Mouse (Mus musculus): ENCODE measurements at regions not wholly inside any gene's neighbourhood (a gene's known extent, or its start where the extent isn't known, plus 50 kb on each side); places are given as distances from the start of the nearest gene placed in this dataset.
A peak's percentile ranks its signal among the peaks of the same experiment; 100 is the strongest.

DNA sequence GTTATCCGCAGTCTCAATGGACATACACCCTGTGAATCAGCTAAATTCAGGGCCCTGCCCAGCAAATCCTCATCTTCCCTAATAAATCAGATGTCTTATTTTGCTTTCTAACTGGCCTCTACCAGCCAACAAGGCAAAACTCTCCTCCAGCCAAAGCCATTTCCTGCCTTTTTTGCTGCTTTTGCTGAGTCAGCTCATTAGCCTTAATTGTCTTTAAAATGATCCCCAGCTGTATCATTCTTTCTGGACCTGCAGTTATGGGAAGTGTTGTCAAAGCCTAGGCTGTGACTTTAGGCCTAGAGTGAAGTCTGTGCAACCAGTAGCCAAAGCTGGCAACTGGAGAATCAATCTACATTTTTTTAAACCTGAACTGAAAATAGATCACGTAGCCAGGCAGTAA, 81.4 kb downstream of the Mtpn start:
- no peak for DNase-seq (ENCODE audit: low spot score)

DNA sequence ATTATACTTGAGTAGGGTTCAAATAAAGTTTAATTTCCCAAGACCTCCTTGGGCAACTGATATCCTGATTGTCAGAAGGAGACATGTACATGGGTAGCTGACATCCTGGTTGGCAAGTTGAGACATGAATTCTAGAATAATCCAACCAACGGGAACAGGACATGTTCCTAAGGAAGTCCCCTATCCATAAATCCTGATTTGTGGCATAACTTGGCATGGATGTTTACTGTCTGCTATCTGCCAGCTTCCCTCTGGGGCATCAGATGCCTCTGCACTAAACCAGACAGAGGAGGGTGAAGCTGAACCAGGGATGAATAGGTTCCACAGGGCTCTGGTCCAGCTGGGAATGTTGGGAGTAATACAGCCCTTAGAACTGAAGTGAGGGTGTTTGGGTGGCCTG, 94.7 kb downstream of the Mtpn start:
- no peak for DNase-seq (ENCODE audit: low spot score)

DNA sequence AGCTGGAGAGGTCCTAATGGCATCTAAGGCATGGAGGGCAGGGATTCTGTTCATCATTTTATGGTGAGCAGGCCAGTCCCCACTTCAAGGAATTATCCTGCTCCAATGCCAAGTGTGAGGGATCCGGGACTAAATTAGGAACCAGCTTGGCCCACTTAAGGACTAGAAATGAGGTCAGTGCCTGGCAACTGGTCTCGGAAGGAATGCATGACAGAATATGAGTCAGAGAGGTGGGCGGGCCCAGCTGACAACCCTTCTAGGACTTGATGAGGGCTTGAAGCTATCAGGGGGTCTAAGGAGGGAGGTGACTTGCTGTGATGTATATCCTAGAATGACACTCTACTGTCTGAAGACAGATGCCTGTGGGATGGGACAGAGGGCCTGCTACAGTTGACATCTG, 100.4 kb upstream of the Fam180a start:
- peak; percentile 13 for DNase-seq (ENCODE audit: low spot score)

DNA sequence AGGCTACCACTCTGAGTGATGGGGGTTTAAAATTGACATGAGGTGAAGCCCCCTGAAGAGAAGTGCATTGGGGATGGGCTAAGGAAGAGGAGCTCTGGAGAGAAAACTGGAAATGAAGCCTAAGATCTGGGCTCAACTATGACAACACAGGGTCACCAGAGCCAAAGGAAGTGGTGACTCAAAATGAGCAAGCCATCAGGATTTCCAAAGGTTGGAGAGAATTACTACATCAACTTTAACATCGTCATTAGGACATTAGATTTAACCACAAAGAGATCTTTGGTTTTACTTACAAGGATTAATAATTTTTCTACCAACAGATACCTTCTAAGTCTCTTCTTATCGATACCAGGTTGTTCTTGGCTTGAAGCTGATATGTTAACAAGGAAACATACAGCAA, 98.6 kb upstream of the Fam180a start:
- DNase-seq (ENCODE audit: low spot score), result no peak

DNA sequence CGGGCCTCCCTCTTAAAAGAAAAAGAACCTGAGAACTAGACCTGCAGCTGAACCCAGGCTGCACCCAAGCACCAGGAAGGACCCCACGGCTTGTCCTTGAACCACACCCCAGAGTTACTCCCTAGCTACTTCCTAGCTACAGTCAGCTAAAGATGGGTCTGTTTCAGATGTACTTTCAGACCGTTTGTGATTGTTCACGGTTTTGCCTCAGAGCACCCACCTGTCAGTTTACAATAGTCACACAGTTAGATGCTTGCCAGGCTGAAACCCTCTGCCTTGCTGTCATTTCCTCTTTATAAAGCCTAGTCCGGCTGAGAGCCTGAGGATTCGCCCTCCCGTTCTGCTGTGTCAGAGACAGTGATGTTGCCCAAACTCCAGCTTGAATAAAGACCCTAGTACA, 95.0 kb upstream of the Fam180a start:
- DNase-seq (ENCODE audit: low spot score), result no peak

DNA sequence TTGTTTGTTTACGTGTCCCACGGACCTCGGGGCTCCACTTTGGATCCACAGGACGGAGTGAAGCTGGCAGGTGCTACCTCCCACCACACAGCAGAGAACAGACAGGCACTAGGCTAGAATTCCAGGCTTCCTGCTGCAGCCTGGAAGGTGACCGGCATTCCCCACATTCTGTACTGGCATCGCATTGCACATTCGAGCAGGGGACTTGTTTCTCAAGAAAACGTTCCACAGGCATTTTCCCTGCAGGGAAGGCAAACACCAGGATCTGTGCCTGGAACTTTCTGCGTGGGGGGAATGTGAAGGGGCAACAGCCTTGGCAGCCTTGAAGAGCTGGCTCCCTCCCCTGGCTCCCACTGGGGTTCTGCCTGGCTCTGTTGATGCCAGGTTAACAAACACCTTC, 79.1 kb upstream of the Fam180a start:
- no peak for DNase-seq (ENCODE audit: low spot score)

DNA sequence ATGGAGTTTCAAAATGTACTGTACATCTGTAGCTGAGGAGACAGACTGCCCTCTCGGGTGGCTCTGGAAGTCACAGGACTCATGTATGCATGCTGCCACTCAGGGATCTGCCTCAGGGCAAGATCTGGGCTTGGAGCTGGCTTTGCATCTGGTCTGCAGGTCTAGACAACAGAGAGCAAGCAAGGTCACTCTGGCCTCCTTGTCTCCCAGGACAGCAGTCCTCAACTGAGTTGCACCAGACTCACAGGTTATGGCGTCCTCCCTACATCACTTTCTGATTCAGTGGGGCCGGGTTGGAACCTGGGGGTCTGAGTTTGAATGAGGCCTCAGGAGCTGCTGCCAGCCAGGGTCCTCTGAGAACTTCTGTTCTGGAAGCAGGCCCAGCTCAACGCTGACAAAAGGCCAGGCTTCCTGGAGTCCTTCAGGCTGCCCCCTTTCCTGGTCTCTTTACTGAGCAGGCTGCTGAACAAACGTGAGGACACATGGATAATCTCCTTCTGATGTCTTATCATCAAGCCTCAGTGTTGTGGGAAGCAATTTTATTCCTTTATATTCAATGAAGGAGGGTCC, 77.5 kb upstream of the Fam180a start:
- DNase-seq (ENCODE audit: low spot score), result no peak

DNA sequence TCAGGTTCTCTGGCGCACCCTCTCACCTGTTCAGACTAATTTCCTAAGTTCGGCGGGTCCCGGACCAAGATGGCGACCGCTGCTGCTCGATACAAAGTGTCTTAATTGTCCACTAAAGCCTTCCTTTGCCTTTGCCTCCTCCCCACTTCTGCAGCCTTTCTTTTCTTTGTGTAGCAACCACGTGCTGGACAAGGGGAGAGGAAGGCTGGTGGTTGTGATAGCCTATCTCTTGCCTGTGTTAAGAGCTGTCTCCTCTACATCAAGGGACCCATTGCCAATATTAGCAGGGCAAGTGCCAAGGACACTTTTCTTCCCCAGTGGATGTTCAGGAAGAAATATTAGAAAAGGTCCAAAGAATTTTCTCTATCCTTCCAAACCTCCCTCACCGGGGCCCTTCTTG, 69.8 kb upstream of the Fam180a start:
- no peak for DNase-seq (ENCODE audit: low spot score)

DNA sequence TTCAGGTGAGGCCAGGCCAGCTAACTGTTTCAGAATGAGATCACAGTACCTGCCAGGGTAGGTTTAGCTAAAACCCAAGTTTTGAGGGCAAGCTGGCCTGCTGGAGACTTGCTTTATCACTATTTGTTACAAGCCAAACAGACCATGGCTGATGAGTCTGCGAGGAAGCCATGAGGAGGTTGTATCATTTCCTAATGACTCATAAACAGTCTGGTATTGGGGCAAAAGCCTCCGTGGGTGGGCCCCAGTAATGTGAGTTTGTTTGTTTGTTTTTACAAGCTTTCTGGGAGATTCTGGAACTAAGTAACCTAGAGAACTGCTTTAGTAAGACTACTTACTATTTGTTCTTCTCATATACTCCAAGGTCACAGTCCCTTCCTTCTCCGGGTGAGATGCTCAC, 62.9 kb upstream of the Fam180a start:
- no peak for DNase-seq (ENCODE audit: low spot score)

DNA sequence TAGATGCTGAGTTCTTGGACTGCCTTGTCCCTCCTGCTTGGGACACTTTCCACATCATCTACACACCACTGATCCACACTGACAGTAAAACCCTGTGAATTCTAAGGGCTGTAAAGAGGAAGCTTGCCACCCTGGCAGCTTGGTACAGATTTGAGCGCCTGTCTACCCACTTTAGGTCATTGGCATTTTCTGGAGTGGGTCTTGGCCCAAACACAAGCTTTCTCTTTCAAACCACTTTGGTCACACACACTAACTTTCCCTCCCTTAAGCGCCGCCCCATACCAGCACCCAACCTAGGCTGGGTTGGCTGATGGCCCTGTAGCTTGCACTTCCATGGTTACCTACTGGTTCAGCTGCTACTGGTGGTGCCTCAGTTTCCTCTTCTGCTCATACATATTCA, 55.6 kb upstream of the Fam180a start:
- no peak for DNase-seq (ENCODE audit: low spot score)

DNA sequence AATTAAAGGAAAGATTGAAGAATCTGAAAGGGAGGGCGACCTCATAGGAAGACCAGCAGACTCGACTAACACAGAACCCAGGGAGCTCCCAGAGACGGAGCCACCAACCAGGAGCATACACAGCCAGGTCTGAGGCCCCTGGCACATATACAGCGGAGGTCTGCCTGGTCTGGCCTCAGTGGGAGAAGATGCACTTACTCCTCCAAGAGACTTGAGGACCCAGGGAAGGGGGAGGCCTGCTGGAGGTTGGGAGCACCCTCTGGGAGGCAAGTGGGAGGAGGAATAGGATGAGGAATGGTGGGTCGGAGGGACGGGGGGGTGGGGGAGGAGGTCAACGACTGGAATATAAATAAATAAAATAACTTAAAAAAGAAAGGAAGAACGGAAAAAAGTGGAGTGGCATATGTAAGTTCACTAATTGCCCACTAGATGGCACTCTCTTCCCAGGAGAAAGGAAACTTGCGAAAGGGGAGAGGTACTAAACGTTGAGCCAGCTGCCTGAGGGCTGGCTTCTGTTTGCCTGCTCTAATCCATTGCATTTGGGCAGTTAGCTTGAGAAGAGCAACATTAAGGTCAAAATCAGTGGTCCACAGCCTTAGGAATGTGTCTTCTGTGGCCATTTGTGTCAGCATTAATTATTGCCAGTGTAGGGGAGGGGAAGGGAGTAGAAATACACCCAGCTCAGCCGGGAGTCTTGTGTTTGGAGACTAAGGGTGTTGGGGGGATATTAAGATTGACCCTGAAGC, 55.0 kb upstream of the Fam180a start:
- DNase-seq (ENCODE audit: low spot score), result peak; percentile 73

DNA sequence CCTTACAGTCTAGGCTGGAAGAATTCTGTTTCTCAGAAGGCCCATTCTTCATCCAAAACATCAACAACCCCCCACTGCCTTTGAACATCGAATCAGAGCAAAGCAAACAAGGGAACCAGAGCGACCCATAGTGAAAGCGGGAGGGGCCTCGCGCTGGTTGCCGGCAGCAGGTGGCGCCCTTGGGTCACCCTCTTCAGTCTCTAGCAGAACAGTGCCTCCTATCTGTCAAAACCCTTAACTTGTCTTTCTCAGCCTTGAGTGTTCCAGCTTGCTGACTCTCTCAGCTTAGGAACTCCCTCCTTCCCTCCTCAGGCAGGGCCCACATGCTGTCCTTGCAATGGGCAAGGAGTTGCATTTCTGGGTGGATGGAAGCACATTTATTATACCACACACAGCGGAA, 53.9 kb upstream of the Fam180a start:
- DNase-seq (ENCODE audit: low spot score), result peak; percentile 58

DNA sequence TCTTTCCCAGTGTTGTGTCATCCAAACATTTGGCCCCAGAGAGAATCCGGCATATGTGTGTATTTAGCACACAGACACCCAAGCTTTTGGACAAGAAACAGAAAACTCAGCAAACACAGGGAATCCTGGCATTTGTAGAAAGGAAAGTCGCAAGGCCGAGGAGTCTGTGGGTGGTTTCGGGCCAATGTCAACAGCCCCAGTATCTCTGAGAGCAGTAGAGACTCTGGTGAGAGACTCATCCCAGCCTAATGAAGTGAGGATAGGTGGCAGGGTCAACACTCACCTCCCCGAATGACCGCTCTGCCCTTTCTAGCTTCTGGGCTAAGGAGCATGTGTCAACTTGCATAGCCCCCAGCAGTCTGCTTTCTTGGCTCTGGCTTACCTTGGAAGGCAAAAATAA, 52.9 kb upstream of the Fam180a start:
- no peak for DNase-seq (ENCODE audit: low spot score)

DNA sequence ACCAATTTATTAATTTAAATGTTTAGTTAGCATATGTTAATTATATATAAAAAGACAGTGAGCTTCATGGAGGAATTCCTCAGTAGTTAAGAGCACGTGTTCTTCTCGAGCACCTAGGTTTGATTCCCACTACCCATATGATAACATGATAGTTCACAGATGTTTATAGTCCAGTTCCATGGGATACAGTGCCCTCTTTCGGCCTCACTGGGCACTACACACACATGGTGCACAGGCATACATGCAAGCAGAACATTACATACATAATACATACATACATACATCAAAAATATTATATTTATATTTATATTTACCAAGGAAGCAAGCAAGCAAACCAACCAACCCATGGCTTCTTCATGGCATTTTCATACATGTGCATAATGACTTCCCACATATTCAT, 51.6 kb upstream of the Fam180a start:
- no peak for DNase-seq (ENCODE audit: low spot score)

DNA sequence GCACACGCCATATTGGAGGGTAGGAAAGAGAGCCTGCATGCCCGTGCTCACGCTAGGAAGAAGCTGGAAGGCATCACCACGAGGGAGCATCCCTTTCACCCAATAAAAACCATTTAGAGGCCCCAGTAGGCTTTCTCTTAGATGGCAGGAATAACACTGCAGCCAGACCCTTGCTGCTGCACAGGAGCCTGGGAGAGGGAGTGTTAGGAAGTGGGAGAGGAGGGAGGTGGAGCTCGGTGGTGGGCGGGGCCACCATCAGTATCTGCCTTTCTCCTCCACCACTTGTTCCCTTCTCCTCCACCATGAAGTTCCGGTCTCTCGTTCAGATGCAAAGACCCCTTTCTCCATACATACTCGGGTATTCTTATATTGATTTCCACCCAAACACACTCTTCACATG, 50.6 kb upstream of the Fam180a start:
- DNase-seq (ENCODE audit: low spot score), result no peak

Measured in MN1 (cell line).